Mouse (Mus musculus) thymus, postnatal 0 days (tissue): ENCODE data around the gene Gm10720. TPM values are rescaled to one million over a fixed set of nuclear protein-coding genes. Genes with fewer than 3 reads are reported as not detected.
"Not testable (repeated sequence)": the region's sequence is repeated elsewhere in the genome, so short reads cannot be mapped to it uniquely, and the experiment has no call there.

Experiments
- DNase-seq: peaks from one replicate; pipeline ENCODE4 v3.0.0-alpha.2; 2015; ENCODE audit warnings: low spot score
- microRNA-seq: library from miRNA; unstranded; fragments of <30 nt; microRNA quantifications from one replicate; pipeline ENCODE4, GENCODE M21; 2016; ENCODE audit warnings: borderline number of aligned reads
- polyA plus RNA-seq: library from polyadenylated mRNA; unstranded; fragments of >200 nt; fragmentation: Nextera tagmentation; extraction: Ambion mirVana; gene quantifications from 2 replicates; pipeline ENCODE4 v1.2.1, GENCODE M21; 2015

Gene Gm10720
- polyA plus RNA-seq, 1 experiment from 2014 or later = not detected

GRCm38 (mm10) chr9:3024912-3025467 is 9.5 kb downstream of the Gm10720 start, which contains the start of gene Gm10717:
Gene Gm10717, plus strand, starts transcription at chr9:3025417.
- not testable (repeated sequence) for DNase-seq

- DNase-seq = not testable (repeated sequence)
Observed at GRCm38 (mm10) chr9:3025653-3026052, 10.2 kb downstream of the Gm10720 start.

GRCm38 (mm10) chr9:3026136-3026535 is 10.7 kb downstream of the Gm10720 start:
- not testable (repeated sequence) for DNase-seq

- DNase-seq = not testable (repeated sequence)
Observed at GRCm38 (mm10) chr9:3026741-3027140, 11.3 kb downstream of the Gm10720 start.

- peak; percentile 61 for DNase-seq
Observed at GRCm38 (mm10) chr9:3027200-3027599, 11.7 kb downstream of the Gm10720 start.

- DNase-seq = not testable (repeated sequence)
Observed at GRCm38 (mm10) chr9:3029276-3030000, 14.0 kb downstream of the Gm10720 start.

- peak; percentile 91 for DNase-seq
Observed at GRCm38 (mm10) chr9:3030677-3031318, 15.3 kb downstream of the Gm10720 start.

- not testable (repeated sequence) for DNase-seq
Observed at GRCm38 (mm10) chr9:3034299-3034698, 18.8 kb downstream of the Gm10720 start, which contains the start of gene Gm17535. Gene Gm17535, plus strand, starts transcription at chr9:3034599.

- not testable (repeated sequence) for DNase-seq
Observed at GRCm38 (mm10) chr9:3036577-3036976, 21.1 kb downstream of the Gm10720 start, which contains the start of gene Gm10715. Gene Gm10715, plus strand, starts transcription at chr9:3036877.

- peak; percentile 3 for DNase-seq
Observed at GRCm38 (mm10) chr9:3038161-3038560, 22.7 kb downstream of the Gm10720 start.

Small RNAs within 50 kb of the gene (microRNA-seq; reads per million reads assigned to microRNA genes)
- not detected for gene Mir101c

Other genes starting within 250 kb of the Gm10720 start
- not detected in 2 replicates for gene Gm10722, start 14.7 kb upstream of the Gm10720 start, polyA plus RNA-seq
- 0.22 TPM in 1 of 2 replicates, not detected in the other for gene Gm11168, start 12.3 kb upstream of the Gm10720 start, polyA plus RNA-seq
- gene Gm10721, start 2.5 kb upstream of the Gm10720 start, polyA plus RNA-seq = not detected in 2 replicates
- gene Gm10719, start 1.8 kb downstream of the Gm10720 start, polyA plus RNA-seq = 0.21 TPM in 1 of 2 replicates, not detected in the other
- gene Gm10718, start 7.9 kb downstream of the Gm10720 start, polyA plus RNA-seq = 0.52 TPM in 1 of 2 replicates, not detected in the other
- not detected in 2 replicates for gene Gm10717, start 9.8 kb downstream of the Gm10720 start, polyA plus RNA-seq
- gene Gm17535, start 18.9 kb downstream of the Gm10720 start, polyA plus RNA-seq = not detected in 2 replicates
- gene Gm10715, start 21.2 kb downstream of the Gm10720 start, polyA plus RNA-seq = not detected in 2 replicates